Mouse (Mus musculus): Measurements from ENCODE around the gene Sdr42e1. TPM values are rescaled to one million over a fixed set of nuclear protein-coding genes. Genes with fewer than 3 reads are reported as not detected.

Gene Sdr42e1
- polyA plus RNA-seq, 1 experiment from 2014 or later, result 3.5 TPM

GRCm38 (mm10) chr8:117687890-117688289 lies 14.4 kb upstream of the Sdr42e1 start:
- Histone ChIP-seq H3K27me3 (ENCODE audit: insufficient read depth, low read length) (no peaks in the 10 kb centered on the region), H3K36me3 (ENCODE audit: insufficient read depth, low read length) (no peaks in the 10 kb centered on the region)
- ATAC-seq (replicated peaks; ENCODE audit: low FRiP score, low read depth), result no peak

GRCm38 (mm10) chr8:117684504-117684903 lies 11.0 kb upstream of the Sdr42e1 start:
- H3K27me3 ChIP-seq (ENCODE audit: insufficient read depth, low read length), result no peaks in the 10 kb centered on the region
- no peak overlapping the region for H3K4me3 ChIP-seq (replicated peaks; ENCODE audit: low read depth, low read length)
- H3K4me2 ChIP-seq (ENCODE audit: low read length), result no peak overlapping the region
- H3K4me1 ChIP-seq (replicated peaks; ENCODE audit: insufficient read depth, low read length), result no peaks in the 10 kb centered on the region
- WGBS, result 11% methylated on average over 11 of the region's 11 CpGs
- no peak for DNase-seq (ENCODE audit: low spot score)
- no peak overlapping the region for H3K9ac ChIP-seq (ENCODE audit: low read depth, low read length)
- ATAC-seq (replicated peaks; ENCODE audit: low FRiP score, low read depth), result no peak
- no peaks in the 10 kb centered on the region for H3K9me3 ChIP-seq (replicated peaks; ENCODE audit: low read length)
- TF ChIP-seq CTCF (IDR thresholded peaks at IDR 0.05; ENCODE audit: low read depth), result no peak
- H3K36me3 ChIP-seq (ENCODE audit: insufficient read depth, low read length), result no peaks in the 10 kb centered on the region
- H3K27ac ChIP-seq, result no peak overlapping the region

More at GRCm38 (mm10) chr8:117687890-117688289, 14.4 kb upstream of the Sdr42e1 start:
- Histone ChIP-seq H3K9ac (ENCODE audit: low read depth, low read length) (no peak overlapping the region), H3K4me1 (replicated peaks; ENCODE audit: insufficient read depth, low read length) (no peaks in the 10 kb centered on the region), H3K9me3 (replicated peaks; ENCODE audit: low read length) (no peaks in the 10 kb centered on the region), H3K4me3 (replicated peaks; ENCODE audit: low read depth, low read length) (no peak overlapping the region), H3K27ac (no peak overlapping the region), H3K4me2 (ENCODE audit: low read length) (no peak overlapping the region)
- no peak for TF ChIP-seq CTCF (IDR thresholded peaks at IDR 0.05; ENCODE audit: low read depth)
- no peak for DNase-seq (ENCODE audit: low spot score)
- WGBS, result 71% methylated on average over 7 of the region's 7 CpGs

- no peak overlapping the region for H3K4me2 ChIP-seq (ENCODE audit: low read length)
- H3K27me3 ChIP-seq (ENCODE audit: insufficient read depth, low read length), result no peaks in the 10 kb centered on the region
- no peaks in the 10 kb centered on the region for H3K36me3 ChIP-seq (ENCODE audit: insufficient read depth, low read length)
- DNase-seq (ENCODE audit: low spot score) (no peak), ATAC-seq (replicated peaks; ENCODE audit: low FRiP score, low read depth) (no peak)
- no peak overlapping the region for H3K9ac ChIP-seq (ENCODE audit: low read depth, low read length)
- H3K27ac ChIP-seq, result no peak overlapping the region
- H3K9me3 ChIP-seq (replicated peaks; ENCODE audit: low read length), result no peaks in the 10 kb centered on the region
- no peak for TF ChIP-seq CTCF (IDR thresholded peaks at IDR 0.05; ENCODE audit: low read depth)
- H3K4me1 ChIP-seq (replicated peaks; ENCODE audit: insufficient read depth, low read length), result no peaks in the 10 kb centered on the region
- H3K4me3 ChIP-seq (replicated peaks; ENCODE audit: low read depth, low read length), result no peak overlapping the region
- WGBS, result 28% methylated on average over 10 of the region's 10 CpGs
Observed at GRCm38 (mm10) chr8:117683925-117684472, 10.5 kb upstream of the Sdr42e1 start.

- H3K4me2 ChIP-seq (ENCODE audit: low read length), result no peak overlapping the region
- WGBS, result 71% methylated on average over 4 of the region's 4 CpGs
- no peaks in the 10 kb centered on the region for H3K36me3 ChIP-seq (ENCODE audit: insufficient read depth, low read length)
- no peak overlapping the region for H3K9ac ChIP-seq (ENCODE audit: low read depth, low read length)
- no peaks in the 10 kb centered on the region for H3K27me3 ChIP-seq (ENCODE audit: insufficient read depth, low read length)
- DNase-seq (ENCODE audit: low spot score), result no peak
- TF ChIP-seq CTCF (IDR thresholded peaks at IDR 0.05; ENCODE audit: low read depth), result no peak
- H3K4me1 ChIP-seq (replicated peaks; ENCODE audit: insufficient read depth, low read length), result no peaks in the 10 kb centered on the region
- no peak for ATAC-seq (replicated peaks; ENCODE audit: low FRiP score, low read depth)
- H3K9me3 ChIP-seq (replicated peaks; ENCODE audit: low read length), result no peaks in the 10 kb centered on the region
- no peak overlapping the region for H3K27ac ChIP-seq
- no peak overlapping the region for H3K4me3 ChIP-seq (replicated peaks; ENCODE audit: low read depth, low read length)
Observed at GRCm38 (mm10) chr8:117678650-117679049, 5.2 kb upstream of the Sdr42e1 start.

- H3K4me2 ChIP-seq (ENCODE audit: low read length), result no peak overlapping the region
- H3K27me3 ChIP-seq (ENCODE audit: insufficient read depth, low read length), result no peaks in the 10 kb centered on the region
- H3K27ac ChIP-seq, result no peak overlapping the region
- no peak overlapping the region for H3K9ac ChIP-seq (ENCODE audit: low read depth, low read length)
- TF ChIP-seq CTCF (IDR thresholded peaks at IDR 0.05; ENCODE audit: low read depth), result no peak
- WGBS, result 68% methylated on average over 8 of the region's 8 CpGs
- H3K36me3 ChIP-seq (ENCODE audit: insufficient read depth, low read length), result no peaks in the 10 kb centered on the region
- ATAC-seq (replicated peaks; ENCODE audit: low FRiP score, low read depth) (no peak), DNase-seq (ENCODE audit: low spot score) (no peak)
- no peak overlapping the region for H3K4me3 ChIP-seq (replicated peaks; ENCODE audit: low read depth, low read length)
- no peaks in the 10 kb centered on the region for H3K4me1 ChIP-seq (replicated peaks; ENCODE audit: insufficient read depth, low read length)
- no peaks in the 10 kb centered on the region for H3K9me3 ChIP-seq (replicated peaks; ENCODE audit: low read length)
Observed at GRCm38 (mm10) chr8:117677011-117677410, 3.5 kb upstream of the Sdr42e1 start.

GRCm38 (mm10) chr8:117676460-117676859 lies 3.0 kb upstream of the Sdr42e1 start:
- no peak overlapping the region for H3K4me2 ChIP-seq (ENCODE audit: low read length)
- no peaks in the 10 kb centered on the region for H3K9me3 ChIP-seq (replicated peaks; ENCODE audit: low read length)
- DNase-seq (ENCODE audit: low spot score), result no peak
- H3K4me1 ChIP-seq (replicated peaks; ENCODE audit: insufficient read depth, low read length), result no peaks in the 10 kb centered on the region
- no peak overlapping the region for H3K27ac ChIP-seq
- no peak overlapping the region for H3K9ac ChIP-seq (ENCODE audit: low read depth, low read length)
- no peak for ATAC-seq (replicated peaks; ENCODE audit: low FRiP score, low read depth)
- H3K27me3 ChIP-seq (ENCODE audit: insufficient read depth, low read length), result no peaks in the 10 kb centered on the region
- no peak for TF ChIP-seq CTCF (IDR thresholded peaks at IDR 0.05; ENCODE audit: low read depth)
- WGBS, result 67% methylated on average over 9 of the region's 9 CpGs
- H3K4me3 ChIP-seq (replicated peaks; ENCODE audit: low read depth, low read length), result no peak overlapping the region
- H3K36me3 ChIP-seq (ENCODE audit: insufficient read depth, low read length), result no peaks in the 10 kb centered on the region

- ATAC-seq (replicated peaks; ENCODE audit: low FRiP score, low read depth) (no peak), DNase-seq (ENCODE audit: low spot score) (no peak)
- no peaks in the 10 kb centered on the region for H3K27me3 ChIP-seq (ENCODE audit: insufficient read depth, low read length)
- no peaks in the 10 kb centered on the region for H3K36me3 ChIP-seq (ENCODE audit: insufficient read depth, low read length)
- H3K9me3 ChIP-seq (replicated peaks; ENCODE audit: low read length), result no peaks in the 10 kb centered on the region
- H3K9ac ChIP-seq (ENCODE audit: low read depth, low read length), result no peak overlapping the region
- WGBS, result 73% methylated on average over 5 of the region's 5 CpGs
- H3K27ac ChIP-seq, result no peak overlapping the region
- no peak overlapping the region for H3K4me3 ChIP-seq (replicated peaks; ENCODE audit: low read depth, low read length)
- no peaks in the 10 kb centered on the region for H3K4me1 ChIP-seq (replicated peaks; ENCODE audit: insufficient read depth, low read length)
- TF ChIP-seq CTCF (IDR thresholded peaks at IDR 0.05; ENCODE audit: low read depth), result no peak
- no peak overlapping the region for H3K4me2 ChIP-seq (ENCODE audit: low read length)
Observed at GRCm38 (mm10) chr8:117675171-117675570, 1.7 kb upstream of the Sdr42e1 start.
